Mouse (Mus musculus) heart, embryonic 16.5 days (tissue): ENCODE measurements around the gene Hpca. TPM values are rescaled to one million over a fixed set of nuclear protein-coding genes. Genes with fewer than 3 reads are reported as not detected.
A peak's percentile ranks its signal among the peaks of the same experiment; 100 is the strongest.

ENCODE experiments used
- ATAC-seq: fragments of 200-750 bp; cut with Nextera tagmentation; replicated peaks from 2 replicates; pipeline ENCODE4 v1.8.0; 2017; ENCODE audit warnings: moderate number of reproducible peaks; ENCODE audit not compliant: insufficient read depth, low FRiP score; ENCODE audit errors: extremely low read depth
- H3K27ac ChIP-seq: fragments of 300-500 bp; sonication (generic); 2 replicates; pipeline ENCODE4 v1.5.1; 2014; ENCODE audit warnings: mild to moderate bottlenecking, low read length, control low read depth, moderate library complexity
- H3K27me3 ChIP-seq: fragments of 300-500 bp; sonication (generic); 2 replicates; pipeline ENCODE4 v1.6.1; 2014; ENCODE audit warnings: low read length, mixed read lengths; ENCODE audit not compliant: control insufficient read depth, insufficient read depth
- H3K36me3 ChIP-seq: fragments of 300-500 bp; sonication (generic); 2 replicates; pipeline ENCODE4 v1.6.1; 2014; ENCODE audit not compliant: control insufficient read depth, insufficient read depth
- H3K4me1 ChIP-seq: fragments of 300-500 bp; sonication (generic); 2 replicates; pipeline ENCODE4 v1.6.1; 2014; ENCODE audit warnings: low read length, mixed read lengths; ENCODE audit not compliant: control insufficient read depth, insufficient read depth
- H3K4me2 ChIP-seq: fragments of 300-500 bp; sonication (generic); 2 replicates; pipeline ENCODE4 v1.6.1; 2014; ENCODE audit warnings: low read depth, mild to moderate bottlenecking, control low read depth, low read length
- H3K4me3 ChIP-seq: fragments of 300-500 bp; sonication (generic); 2 replicates; pipeline ENCODE4 v1.5.1; 2014; ENCODE audit warnings: mild to moderate bottlenecking, control low read depth, low read length
- H3K9ac ChIP-seq: fragments of 300-500 bp; sonication (generic); 2 replicates; pipeline ENCODE4 v1.6.1; 2014; ENCODE audit warnings: low read length, control low read depth
- H3K9me3 ChIP-seq: fragments of 300-500 bp; sonication (generic); replicated peaks from 2 replicates; pipeline ENCODE4 v1.6.1; 2016; ENCODE audit warnings: low read length; ENCODE audit not compliant: control insufficient read depth
- WGBS: fragments of 180-500 bp; shearing (Covaris S2); extraction: QIAGEN DNeasy Blood & Tissue Kit; methylation state at CpG from one replicate; pipeline ENCODE4 v1.1.7; 2014; 5-methylcytosine and 5-hydroxymethylcytosine counted together
- polyA plus RNA-seq: library from polyadenylated mRNA; unstranded; fragments of >200 nt; fragmentation: Nextera tagmentation; extraction: Ambion mirVana; gene quantifications from 2 replicates; pipeline ENCODE4 v1.2.1, GENCODE M21; 2015

The Hpca gene
- polyA plus RNA-seq, 1 experiment from 2014 or later = 0.88 TPM

DNA sequence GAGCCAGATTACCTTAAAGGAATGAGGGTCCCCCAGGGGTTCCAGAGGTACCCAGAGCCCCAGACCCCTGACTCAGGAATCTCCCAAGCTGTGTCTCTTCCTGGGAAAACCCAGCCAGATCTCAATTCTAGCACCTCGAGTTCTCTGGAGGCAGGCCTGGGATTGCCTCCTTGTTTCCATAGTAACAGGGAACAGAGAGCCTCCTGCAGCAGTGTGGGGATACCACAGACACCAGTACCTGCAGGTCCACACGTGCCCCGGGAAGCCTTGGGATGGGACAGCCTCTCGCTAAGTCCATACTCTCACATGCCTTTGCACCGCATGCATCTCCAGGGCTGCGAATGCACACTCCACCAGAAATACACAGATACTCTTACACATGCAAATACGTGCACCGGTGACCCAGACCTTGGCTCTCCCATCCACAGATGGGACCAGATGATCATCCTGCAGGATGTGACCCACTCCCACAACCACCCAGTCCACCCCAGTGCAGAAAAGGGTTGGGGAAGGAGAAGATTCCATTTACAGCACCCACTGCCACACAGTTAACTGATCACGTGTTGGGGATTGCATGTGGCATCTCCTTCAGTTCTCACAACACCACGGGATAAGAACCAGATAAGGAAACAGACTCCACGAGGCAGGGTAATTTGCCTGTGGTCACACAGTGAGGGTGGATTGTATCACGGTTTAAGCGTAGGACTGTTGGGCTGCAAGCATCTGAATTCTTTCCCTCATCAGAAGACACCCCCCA lies 6.9 kb upstream of the Hpca start:
- Histone ChIP-seq H3K27ac (no peak overlapping the region), H3K4me1 (peaks cover 16% of the 10 kb centered on the region), H3K4me3 (no peak overlapping the region), H3K4me2 (no peak overlapping the region), H3K9me3 (no peaks in the 10 kb centered on the region), H3K9ac (no peak overlapping the region), H3K27me3 (peaks cover 28% of the 10 kb centered on the region), H3K36me3 (no peaks in the 10 kb centered on the region)
- ATAC-seq = 0 out of 2 replicates have a peak, but pooled peaks have one; percentile 8
- WGBS = 52% methylated on average over 13 of the region's 13 CpGs

DNA sequence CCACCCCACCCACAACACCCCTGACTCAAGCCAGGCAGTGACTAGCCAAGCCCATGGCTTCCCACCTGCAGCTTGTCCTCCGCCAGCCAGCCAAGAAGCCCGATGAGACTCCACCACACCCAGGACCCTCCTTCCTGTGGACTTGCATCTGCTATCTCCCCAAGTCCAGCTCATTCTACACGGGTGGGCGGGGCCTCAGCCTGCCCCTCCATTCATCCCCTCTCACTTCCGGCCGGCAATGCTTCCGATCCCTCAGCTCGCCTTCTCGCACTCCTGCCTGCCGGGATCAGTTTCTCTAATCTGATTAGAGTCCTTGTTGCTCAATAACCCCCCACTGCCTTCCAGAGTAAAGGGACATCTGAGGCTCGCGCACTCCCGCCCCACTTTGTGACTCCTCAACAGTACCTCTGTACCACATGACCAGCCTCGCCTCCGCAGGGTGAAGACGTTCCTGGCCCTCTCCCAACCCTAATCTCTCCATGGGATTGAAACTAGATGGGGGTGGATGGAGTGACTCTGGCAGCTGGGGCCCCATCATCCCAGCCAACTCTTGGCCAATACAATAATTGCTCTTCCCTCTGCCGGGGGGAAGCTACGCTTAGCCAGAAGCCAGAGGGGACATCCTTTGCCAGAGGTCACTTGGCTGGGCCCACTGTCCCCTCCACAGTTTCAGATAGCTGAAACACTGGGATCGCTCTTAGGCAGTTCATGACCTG lies 4.1 kb upstream of the Hpca start:
- H3K4me2 ChIP-seq = peak overlapping the region; percentile 51
- 9% methylated on average over 19 of the region's 19 CpGs for WGBS
- no peaks in the 10 kb centered on the region for H3K36me3 ChIP-seq
- peaks cover 21% of the 10 kb centered on the region for H3K4me1 ChIP-seq
- H3K27me3 ChIP-seq = peaks cover 52% of the 10 kb centered on the region
- H3K4me3 ChIP-seq = peak overlapping the region; percentile 29
- no peak overlapping the region for H3K9ac ChIP-seq
- H3K9me3 ChIP-seq = no peaks in the 10 kb centered on the region
- ATAC-seq = no peak
- no peak overlapping the region for H3K27ac ChIP-seq

DNA sequence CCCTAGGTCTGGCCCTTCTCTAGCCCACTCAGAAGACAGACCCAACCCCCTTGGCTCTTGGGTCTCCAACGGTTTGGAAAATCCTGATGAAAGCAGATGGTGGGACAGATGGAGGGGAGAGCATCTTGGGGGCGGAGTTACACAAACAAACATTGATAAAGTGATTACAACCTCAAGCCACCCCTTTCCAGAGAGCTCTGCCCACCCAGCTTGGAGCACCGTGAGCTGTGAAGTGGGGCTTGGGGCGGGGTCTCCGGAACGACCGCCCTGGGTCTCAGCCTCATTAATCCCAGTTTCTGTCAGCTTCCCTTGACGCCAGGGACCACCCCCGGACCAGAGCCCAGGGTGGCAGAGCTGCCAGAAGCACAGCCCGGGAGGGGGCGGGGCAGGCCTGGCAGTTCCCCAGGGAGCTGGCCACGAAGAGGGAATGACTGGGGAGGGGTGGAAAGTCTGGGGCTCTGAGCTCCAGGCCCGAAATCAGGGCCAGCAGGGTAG lies 2.9 kb upstream of the Hpca start:
- no peak overlapping the region for H3K27ac ChIP-seq
- no peak overlapping the region for H3K4me3 ChIP-seq

DNA sequence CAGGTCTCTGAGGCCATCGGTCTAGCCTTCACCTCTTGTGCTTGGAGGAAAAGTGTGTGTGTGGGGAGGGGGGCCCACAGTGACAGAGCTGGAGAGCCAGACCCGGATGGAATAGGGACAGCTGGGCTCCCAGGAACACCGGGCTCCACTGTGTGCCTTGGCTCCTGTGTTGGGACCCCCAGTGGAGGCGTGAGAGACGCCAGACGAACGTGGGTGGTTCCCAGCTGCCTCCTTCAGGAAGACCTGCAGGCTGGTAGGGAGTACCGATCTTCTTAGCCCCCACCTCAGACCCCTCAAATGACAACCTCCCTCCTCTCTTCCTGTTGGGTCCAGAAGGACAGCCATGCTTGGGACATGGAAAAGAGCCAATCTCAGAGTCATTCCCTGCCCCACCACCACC lies 883 bp upstream of the Hpca start:
- WGBS = 6% methylated on average over 8 of the region's 8 CpGs
- Histone ChIP-seq H3K9ac (no peak overlapping the region), H3K36me3 (no peaks in the 10 kb centered on the region), H3K27me3 (peaks cover 66% of the 10 kb centered on the region), H3K27ac (no peak overlapping the region), H3K4me1 (peaks cover 16% of the 10 kb centered on the region), H3K4me2 (no peak overlapping the region), H3K9me3 (no peaks in the 10 kb centered on the region), H3K4me3 (no peak overlapping the region)
- no peak for ATAC-seq

More for the DNA sequence above, 2.9 kb upstream of the Hpca start:
- Histone ChIP-seq H3K9ac (no peak overlapping the region; the same call in 1 of the 2 replicates), H3K36me3 (no peaks in the 10 kb centered on the region), H3K9me3 (no peaks in the 10 kb centered on the region), H3K4me2 (0 out of 2 replicates have a peak overlapping the region, but pooled peaks have one; percentile 4), H3K4me1 (peaks cover 16% of the 10 kb centered on the region), H3K27me3 (peaks cover 63% of the 10 kb centered on the region)
- ATAC-seq = no peak
- 3% methylated on average over 13 of the region's 13 CpGs for WGBS

DNA sequence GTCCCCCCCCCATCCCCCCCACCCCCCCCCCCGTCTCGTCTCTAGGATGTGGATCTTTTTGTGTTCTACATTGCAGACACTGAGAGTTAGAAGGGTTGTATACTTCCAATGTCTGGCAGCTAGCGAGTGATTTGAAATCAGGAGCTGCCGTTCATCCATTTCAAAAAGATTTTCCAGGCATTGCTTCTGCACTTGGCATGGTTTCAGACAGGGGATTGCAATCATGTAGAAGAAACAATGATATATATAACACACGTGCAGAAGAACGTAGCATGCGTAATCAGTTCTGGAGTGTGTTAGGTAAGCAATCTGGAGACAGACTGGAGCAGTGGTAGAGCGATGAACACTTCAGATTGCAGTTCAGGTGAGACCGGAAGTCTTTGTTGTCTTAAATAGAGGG lies 271 bp upstream of the Hpca start:
- Histone ChIP-seq H3K4me1 (peaks cover 16% of the 10 kb centered on the region), H3K27ac (no peak overlapping the region), H3K36me3 (no peaks in the 10 kb centered on the region), H3K27me3 (peaks cover 66% of the 10 kb centered on the region), H3K4me2 (no peak overlapping the region), H3K4me3 (no peak overlapping the region), H3K9me3 (no peaks in the 10 kb centered on the region), H3K9ac (no peak overlapping the region)
- 25% methylated on average over 9 of the region's 9 CpGs for WGBS
- no peak for ATAC-seq

DNA sequence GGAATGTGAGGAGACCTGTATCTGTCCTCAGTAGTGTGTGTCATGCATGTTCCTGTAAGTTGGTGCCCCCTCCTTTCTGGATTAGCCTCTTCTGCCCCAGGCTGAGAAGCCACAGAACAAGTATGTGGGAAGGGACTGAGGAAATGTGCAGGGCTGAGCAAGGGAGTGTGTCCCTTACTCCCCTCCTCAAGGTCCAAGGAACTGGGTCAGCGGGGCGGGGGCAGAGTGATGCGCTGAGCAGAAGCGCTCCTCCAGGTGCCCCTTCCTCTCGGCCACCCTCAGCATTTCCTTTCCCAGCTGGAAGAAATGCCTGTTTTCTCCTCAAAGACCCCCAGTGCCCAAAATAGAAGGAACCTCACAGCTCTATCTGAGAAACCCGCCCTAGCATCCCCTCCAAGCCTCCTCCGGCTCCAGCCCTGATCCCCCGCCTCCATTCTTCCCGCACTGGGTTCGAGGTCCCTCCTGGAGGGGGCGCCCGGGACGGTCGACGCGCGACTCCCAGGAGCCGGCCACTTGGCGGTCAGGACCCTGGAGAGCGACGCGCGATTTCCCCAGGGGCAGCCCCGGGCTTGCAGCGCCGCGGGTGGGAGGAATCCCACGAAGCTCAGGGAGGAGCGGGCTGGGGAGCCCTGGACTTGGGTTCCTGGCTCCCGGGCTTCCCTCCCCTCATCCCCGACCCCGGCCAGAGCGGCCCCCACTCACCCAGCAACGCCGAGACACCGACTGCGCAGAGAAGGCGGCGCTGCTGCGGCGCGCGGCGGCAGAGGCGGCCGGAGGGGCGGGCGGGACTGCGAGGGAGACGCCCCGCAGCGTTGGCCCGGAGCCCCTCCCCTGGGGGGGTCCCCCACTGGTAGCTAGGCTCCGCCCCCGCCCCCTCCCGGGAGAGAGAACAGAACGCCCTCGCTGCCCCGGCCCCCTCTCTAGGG lies 1.1 kb downstream of the Hpca start:
- Histone ChIP-seq H3K4me3 (peak overlapping the region; percentile 48), H3K4me2 (peak overlapping the region; percentile 73), H3K36me3 (no peaks in the 10 kb centered on the region), H3K9ac (no peak overlapping the region), H3K27ac (no peak overlapping the region), H3K9me3 (no peaks in the 10 kb centered on the region), H3K27me3 (peaks cover 55% of the 10 kb centered on the region), H3K4me1 (peaks cover 10% of the 10 kb centered on the region)
- WGBS = 2% methylated on average over 42 of the region's 59 CpGs
- ATAC-seq = peak; percentile 53

DNA sequence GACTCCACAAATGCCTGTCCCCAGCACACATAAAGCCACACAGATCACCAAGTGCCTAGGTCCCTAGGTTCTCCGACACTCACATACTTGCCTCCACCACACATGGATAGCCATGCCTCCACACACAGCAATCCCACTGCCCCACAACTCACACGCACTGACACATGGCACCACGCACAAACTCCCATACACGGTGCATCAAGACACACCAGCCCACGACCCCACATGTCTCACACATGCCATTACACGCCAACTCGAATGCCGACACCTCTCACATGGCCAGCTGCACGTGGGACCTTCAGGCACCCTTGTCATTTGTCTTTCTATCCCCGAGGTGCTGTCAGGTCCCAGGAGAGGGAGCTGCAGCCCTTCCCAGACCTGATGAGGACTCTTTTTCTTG lies 2.1 kb downstream of the Hpca start:
- Histone ChIP-seq H3K36me3 (no peaks in the 10 kb centered on the region), H3K4me1 (peaks cover 5% of the 10 kb centered on the region; the same call in 1 of the 2 replicates), H3K9ac (no peak overlapping the region), H3K27me3 (peaks cover 48% of the 10 kb centered on the region), H3K27ac (no peak overlapping the region), H3K4me3 (no peak overlapping the region), H3K9me3 (no peaks in the 10 kb centered on the region), H3K4me2 (no peak overlapping the region)
- no peak for ATAC-seq
- 66% methylated on average over 10 of the region's 10 CpGs for WGBS

DNA sequence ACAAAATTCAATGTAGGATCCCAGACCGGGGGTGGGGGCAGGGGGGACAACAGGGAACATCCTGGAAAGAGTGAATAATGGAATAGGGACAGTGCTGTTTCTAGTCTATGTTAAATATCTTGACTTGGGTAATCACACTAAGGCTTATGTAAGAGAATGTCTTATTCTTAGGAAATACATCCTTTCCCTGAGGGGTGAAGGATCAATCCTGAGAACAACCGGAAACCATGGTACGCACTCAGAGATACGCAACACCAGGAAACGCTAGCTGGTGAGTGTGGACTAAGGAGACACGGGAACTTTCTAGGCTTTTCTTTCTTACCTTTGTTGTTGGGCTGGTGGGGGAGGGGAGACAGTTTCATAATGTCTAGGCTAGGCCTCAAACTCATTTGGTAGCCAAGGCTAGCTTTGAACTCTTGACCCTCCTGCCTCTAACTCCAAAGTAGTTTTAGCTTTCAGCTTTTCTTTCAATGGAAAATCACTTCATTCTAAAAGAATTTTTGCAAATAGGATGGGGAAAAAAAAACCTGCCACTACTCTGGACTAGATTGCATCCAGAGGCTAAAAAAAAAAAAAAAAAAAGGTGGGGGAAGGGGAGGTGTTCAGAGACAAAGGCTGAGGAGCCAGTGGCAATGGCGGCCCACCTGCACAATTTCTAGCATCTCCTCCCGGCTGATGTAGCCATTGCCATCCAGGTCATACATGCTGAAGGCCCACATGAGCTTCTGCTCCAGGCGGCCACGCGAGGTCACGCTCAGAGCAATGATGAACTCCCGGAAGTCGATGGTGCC lies 3.9 kb downstream of the Hpca start:
- no peaks in the 10 kb centered on the region for H3K36me3 ChIP-seq
- H3K4me3 ChIP-seq = no peak overlapping the region
- H3K4me1 ChIP-seq = peaks cover 5% of the 10 kb centered on the region; the same call in 1 of the 2 replicates
- H3K9ac ChIP-seq = no peak overlapping the region
- H3K27me3 ChIP-seq = peaks cover 45% of the 10 kb centered on the region
- no peak for ATAC-seq
- H3K9me3 ChIP-seq = no peaks in the 10 kb centered on the region
- no peak overlapping the region for H3K27ac ChIP-seq
- WGBS = 83% methylated on average over 14 of the region's 14 CpGs
- no peak overlapping the region for H3K4me2 ChIP-seq
